Mouse (Mus musculus): Measurements from ENCODE around the gene Nol4l.

DNA sequence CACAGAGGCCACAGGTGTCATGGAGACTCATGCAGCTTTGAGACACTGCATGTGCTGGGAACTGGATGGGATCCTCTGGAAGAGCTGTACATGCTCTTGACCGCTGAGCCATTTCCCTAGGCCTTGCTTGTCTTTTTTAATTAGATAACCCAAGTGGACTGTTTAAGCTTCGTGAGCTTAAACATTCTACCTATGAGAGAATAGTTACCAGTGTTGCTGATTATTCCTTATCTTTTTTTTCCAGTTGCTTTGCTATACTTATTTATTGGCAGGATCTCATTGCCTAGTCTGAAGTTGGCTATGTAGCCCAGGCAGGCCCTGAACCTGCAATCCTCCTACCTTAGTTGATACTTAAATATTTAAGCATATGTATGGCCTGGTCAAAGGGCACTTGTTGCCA is 139.9 kb downstream of the Nol4l start:
- no peak for TF ChIP-seq GATA1 (IDR thresholded peaks at IDR 0.05; ENCODE audit: low read length)
- no peak for TF ChIP-seq TAL1 (IDR thresholded peaks at IDR 0.05; ENCODE audit: low read length)
